Comparison of ENCODE assay signal across 8 mouse cellular contexts in the genomic region with DNA sequence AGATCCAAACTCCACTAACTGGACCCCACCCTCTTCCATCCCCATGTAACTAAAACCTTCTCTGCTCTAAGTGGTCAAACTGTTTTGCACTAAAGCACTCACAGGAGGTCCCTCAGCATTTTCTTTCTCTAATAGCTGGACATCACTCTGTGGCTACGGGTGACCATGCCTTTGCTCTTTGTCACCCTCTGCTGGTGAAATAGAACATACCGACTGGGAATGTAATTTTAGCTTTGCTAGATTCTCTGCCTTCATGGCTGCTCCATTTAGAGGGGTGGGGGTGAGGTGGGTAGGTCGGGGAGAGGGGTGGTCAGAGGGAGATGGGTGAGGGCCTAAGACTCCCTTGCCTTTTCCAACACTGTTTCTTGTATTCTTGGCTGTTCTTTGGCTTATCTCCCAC. TPM values are rescaled to one million over a fixed set of nuclear protein-coding genes. Genes with fewer than 3 reads are reported as not detected.
DNase-seq lines count a peak whose midpoint lies in the region; ATAC-seq and TF ChIP-seq lines count a peak whose summit lies in the region.

No protein-coding gene starts in this region.

- H3K27ac ChIP-seq in kidney, embryonic 14.5 days (ENCODE audit: low read depth, low read length): no peak overlapping the region

- no peak for ATAC-seq in kidney, embryonic 14.5 days (ENCODE audit: low FRiP score, low TSS enrichment)

- H3K27me3 ChIP-seq in kidney, embryonic 14.5 days (ENCODE audit: control insufficient read depth, insufficient read depth, low read length): no peaks in the 10 kb centered on the region
- no peaks in the 10 kb centered on the region for H3K27me3 ChIP-seq in E14TG2a.4 (ENCODE audit: insufficient read depth, low read length)

- no peak overlapping the region for H3K9ac ChIP-seq in kidney, embryonic 14.5 days (ENCODE audit: low read depth, low read length)

- H3K4me3 ChIP-seq in kidney, embryonic 14.5 days (ENCODE audit: low read length): no peak overlapping the region
- no peak overlapping the region for H3K4me3 ChIP-seq in E14TG2a.4 (replicated peaks; ENCODE audit: low read length)

- H3K4me2 ChIP-seq in kidney, embryonic 14.5 days (replicated peaks; ENCODE audit: low read depth, low read length): no peak overlapping the region

- peak; percentile 29 for DNase-seq in kidney, adult 18-20 months
- peak; percentile 64 for DNase-seq in ZHBTc4 (ENCODE audit: low read depth, low spot score)
- peak; percentile 57 for DNase-seq in forelimb bud, embryonic 11.5 days (ENCODE audit: low read depth, low spot score)
- peak; percentile 75 for DNase-seq in mesoderm, embryonic 11.5 days (ENCODE audit: low read depth, low spot score)
- DNase-seq in left cerebral cortex, adult 11 months (ENCODE audit: low spot score): no peak
- no peak for DNase-seq in spleen, postnatal 14 days (ENCODE audit: low spot score in 2 of 2)

- 6% methylated on average over 3 of the region's 3 CpGs for WGBS in kidney, embryonic 14.5 days

- H3K36me3 ChIP-seq in kidney, embryonic 14.5 days (ENCODE audit: control insufficient read depth, insufficient read depth, low read length): peaks cover 25% of the 10 kb centered on the region
- peaks cover 32% of the 10 kb centered on the region for H3K36me3 ChIP-seq in E14TG2a.4 (ENCODE audit: insufficient read depth, low read length)

- peaks cover 6% of the 10 kb centered on the region for H3K4me1 ChIP-seq in kidney, embryonic 14.5 days (ENCODE audit: control insufficient read depth, insufficient read depth, low read length)
- peaks cover 48% of the 10 kb centered on the region for H3K4me1 ChIP-seq in E14TG2a.4 (replicated peaks; ENCODE audit: low read depth, low read length)

- peak; percentile 92 for TF ChIP-seq CTCF in E14TG2a.4 (conservative IDR thresholded peaks at IDR 0.05; ENCODE audit: low read length)

- H3K9me3 ChIP-seq in kidney, embryonic 14.5 days (ENCODE audit: control insufficient read depth, low read length): no peaks in the 10 kb centered on the region
- no peaks in the 10 kb centered on the region for H3K9me3 ChIP-seq in E14TG2a.4 (ENCODE audit: low read length)

RNA-seq across cellular contexts. Expression of a gene that starts 3.6 kb away (rescaled TPM):
- 25.0 and 53.0 TPM in 2 replicates for polyA plus RNA-seq in kidney, embryonic 14.5 days (2014; fragmentation: Nextera tagmentation; extraction: Ambion mirVana)

RNA-seq across cellular contexts. Expression of a gene that starts 38.7 kb away (rescaled TPM):
- 37.7 and 55.9 TPM in 2 replicates for polyA plus RNA-seq in kidney, embryonic 14.5 days (2014; fragmentation: Nextera tagmentation; extraction: Ambion mirVana)

RNA-seq across cellular contexts. Expression of a gene that starts 54.3 kb away (rescaled TPM):
- 92.7 and 108 TPM in 2 replicates for polyA plus RNA-seq in kidney, embryonic 14.5 days (2014; fragmentation: Nextera tagmentation; extraction: Ambion mirVana)

Comparison
In these comparisons a context has a peak if more than half of its experiments do, and no peak if none do; other contexts are left out.
1. DNase-seq: peak in kidney, adult 18-20 months (single experiment), ZHBTc4 (single experiment), forelimb bud, embryonic 11.5 days (single experiment) and mesoderm, embryonic 11.5 days (single experiment); none in left cerebral cortex, adult 11 months (single experiment) and spleen, postnatal 14 days (0 of 2).